Mouse (Mus musculus): Measurements from ENCODE around the gene Gcc1.

Gene Gcc1

DNA sequence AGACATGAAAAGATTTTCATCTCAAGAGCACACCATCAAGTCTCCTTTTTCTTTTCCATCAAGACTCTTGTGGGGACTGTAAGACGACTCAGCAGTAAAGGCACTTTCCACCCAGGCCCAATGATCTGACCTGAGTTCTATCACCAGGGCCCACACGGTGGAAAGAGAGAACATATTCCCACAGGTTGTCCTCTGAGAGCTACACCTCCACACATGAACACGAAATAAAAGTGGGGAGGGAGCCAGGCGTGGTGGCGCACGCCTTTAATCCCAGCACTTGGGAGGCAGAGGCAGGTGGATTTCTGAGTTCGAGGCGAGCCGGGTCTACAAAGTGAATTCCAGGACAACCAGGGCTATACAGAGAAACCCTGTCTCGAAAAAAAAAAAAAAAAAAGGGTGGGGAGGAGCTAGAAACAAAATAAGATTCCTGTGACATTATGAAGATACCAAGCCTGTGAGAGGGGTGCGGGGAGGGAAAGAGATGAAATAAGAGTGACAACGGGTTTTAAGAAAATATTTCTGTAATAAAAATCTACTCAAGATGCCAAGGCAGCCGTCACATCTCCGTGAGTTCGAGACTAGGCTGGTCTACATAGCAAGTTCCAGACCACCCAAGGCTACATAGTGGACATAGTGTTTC lies 5.4 kb downstream of the Gcc1 start:
- DNase-seq (ENCODE audit: low spot score in 2 of 2) = no peak

DNA sequence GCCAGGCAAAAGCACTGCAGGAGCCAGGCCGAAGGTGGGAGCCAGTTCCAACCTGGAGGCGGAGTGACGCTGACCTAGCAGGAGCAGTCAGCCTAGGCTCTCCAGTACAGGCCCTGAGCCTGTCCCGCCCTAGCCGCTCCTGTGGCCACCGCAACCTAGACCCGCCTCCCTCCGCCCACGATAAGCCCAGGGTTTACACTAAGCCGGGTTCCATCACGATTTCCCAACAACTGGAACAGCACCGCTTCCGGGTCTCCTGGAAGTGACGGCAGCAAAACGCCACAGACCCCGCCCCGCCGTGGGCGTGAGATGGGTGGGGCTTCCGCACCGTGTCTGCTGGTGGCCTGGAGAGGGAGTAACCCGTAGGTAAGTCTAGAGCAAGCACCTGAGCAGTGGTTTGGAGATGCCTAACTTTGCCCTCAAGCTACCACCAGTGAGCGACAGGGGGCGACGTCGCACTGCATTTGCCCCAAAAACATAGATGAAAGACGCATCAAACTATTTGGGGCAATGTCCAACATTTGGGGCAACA lies 6.7 kb downstream of the Gcc1 start:
- DNase-seq (ENCODE audit: low spot score in 2 of 2) = peak; percentile 98 to 99

DNA sequence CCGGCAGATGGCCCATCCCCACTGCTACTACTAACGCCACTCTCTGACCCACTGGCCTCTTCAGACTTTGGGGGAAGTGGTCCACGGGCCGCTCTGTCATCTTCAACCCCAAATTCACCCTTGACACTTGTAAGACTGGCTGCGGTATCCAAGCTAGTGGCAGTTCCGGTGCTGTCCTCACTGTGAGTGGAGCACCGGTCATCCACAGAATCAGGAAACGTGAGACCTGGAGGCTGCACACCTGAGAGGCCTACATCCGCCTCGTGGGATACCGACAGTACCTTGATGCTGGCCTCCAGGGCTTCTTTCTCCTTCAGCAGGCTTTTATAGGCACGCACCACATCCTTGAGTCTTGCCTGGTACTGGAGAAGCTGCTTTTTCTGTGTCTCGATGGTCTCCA lies 7.3 kb downstream of the Gcc1 start:
- DNase-seq (ENCODE audit: low spot score in 2 of 2) = no peak

DNA sequence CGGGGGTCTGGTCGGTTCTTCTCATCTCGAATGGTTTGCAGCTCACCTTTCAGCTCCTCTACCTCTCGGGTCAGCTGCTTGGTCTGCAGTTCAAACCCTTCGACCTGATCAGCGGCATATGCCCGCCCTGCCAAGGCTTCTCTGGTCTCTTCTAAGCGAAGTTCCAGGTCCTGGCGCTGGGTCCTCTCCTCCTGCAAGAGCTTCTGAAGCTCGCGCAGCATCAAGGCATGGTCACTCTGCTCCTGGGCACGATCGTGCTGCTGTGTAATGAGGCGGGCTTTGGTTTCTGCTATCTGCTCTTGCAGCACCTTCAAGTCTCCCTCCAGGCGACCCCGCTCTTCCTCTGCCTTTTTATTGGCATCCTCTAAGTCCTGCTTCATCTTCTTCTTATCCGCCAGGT lies 7.8 kb downstream of the Gcc1 start:
- DNase-seq (ENCODE audit: low spot score in 2 of 2) = no peak

DNA sequence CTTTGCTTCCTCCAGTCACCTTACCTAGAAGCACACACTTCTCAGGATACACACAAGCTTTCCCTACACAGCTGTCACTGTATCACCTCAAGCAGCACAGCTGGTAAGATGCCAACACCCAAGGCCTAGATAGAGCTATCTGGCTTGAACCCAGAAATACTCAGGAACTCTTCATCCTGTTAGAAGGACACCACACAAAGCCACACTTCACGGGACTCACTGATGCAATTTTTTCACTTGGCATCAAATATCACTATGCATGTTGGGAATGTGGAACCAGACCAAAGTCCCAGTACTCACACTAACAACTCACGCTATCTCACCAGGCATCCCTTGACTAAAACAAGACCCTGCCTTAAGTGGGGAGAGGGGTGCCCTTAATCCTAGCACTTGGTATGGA lies 8.5 kb downstream of the Gcc1 start:
- no peak for DNase-seq (ENCODE audit: low spot score in 2 of 2)

DNA sequence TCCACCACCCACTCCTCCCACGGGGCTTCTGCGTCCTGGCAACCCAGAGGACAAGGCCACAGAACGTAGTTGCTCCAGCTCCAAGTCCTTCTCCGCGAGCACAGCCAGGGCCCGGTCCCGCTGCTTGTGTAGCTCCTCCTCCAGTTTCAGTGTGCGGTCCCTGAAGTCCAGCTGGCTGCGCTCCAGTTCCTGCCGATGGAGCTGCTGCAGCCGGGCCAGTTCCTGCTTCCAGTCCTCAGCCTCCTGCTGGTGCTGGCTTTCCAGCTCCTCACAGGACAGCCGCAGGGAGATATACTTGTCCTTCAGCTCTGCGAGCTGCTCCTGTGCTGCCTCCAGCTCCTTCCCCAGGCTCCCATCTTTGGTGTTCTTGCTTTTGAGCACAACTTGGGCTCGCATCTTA lies 9.7 kb downstream of the Gcc1 start:
- no peak for DNase-seq (ENCODE audit: low spot score in 2 of 2)

DNA sequence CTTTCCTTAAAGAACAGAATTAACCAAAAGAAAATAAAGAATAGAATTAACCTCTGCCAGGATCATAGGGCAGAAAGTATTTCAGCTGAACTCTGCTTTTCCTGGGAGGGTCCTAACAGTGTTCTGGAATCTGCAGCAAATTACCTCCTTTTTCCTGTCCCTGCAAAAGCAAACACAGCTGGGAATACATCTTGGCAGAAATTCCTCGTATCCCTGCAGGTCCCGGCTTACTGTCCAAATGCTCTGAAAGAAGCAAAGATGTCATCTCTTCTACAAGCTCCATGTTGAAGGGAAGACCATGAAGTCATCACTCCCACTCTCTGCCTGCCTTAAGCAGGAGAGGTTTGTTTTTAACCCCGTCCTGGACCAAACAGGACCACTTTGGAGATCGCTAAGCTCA lies 11.2 kb downstream of the Gcc1 start:
- DNase-seq (ENCODE audit: low spot score in 2 of 2) = no peak

DNA sequence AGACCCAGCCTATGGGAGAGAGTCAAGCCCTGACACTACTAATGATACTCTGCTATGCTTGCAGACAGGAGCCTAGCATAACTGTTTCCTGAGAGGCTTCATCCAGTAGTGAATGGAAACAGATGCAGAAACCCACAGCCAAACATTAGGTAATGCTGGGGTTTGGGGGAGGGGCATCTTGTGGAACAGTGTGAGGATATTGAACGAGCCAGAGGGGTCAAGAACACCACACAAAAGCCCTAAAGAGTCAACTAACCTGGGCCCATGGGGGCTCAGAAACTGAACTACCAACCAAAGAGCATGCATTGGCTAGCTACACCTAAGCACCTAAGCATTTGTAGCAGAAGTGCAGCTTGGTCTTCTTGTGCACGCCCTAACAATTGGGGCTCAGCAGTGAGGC lies 17.0 kb downstream of the Gcc1 start:
- no peak for DNase-seq (ENCODE audit: low spot score in 2 of 2)

DNA sequence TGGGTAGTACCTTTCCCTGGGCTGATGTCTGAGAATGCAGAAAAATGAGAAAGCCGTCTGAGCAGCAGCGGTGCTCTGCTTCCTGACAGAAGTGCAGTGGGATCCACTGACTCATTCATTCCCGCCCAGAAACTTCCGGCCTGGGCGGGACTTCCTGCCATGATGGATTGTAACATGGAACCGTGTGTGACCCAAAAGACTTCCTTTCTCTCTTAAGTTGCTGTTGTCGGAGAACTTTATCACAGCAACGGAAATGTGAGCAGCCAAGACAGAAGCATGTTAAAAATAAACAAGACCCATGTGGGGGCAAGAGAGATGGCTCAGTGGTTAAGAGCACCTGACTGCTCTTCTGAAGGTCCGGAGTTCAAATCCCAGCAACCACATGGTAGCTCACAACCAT lies 18.1 kb downstream of the Gcc1 start:
- DNase-seq (ENCODE audit: low spot score in 2 of 2) = no peak

DNA sequence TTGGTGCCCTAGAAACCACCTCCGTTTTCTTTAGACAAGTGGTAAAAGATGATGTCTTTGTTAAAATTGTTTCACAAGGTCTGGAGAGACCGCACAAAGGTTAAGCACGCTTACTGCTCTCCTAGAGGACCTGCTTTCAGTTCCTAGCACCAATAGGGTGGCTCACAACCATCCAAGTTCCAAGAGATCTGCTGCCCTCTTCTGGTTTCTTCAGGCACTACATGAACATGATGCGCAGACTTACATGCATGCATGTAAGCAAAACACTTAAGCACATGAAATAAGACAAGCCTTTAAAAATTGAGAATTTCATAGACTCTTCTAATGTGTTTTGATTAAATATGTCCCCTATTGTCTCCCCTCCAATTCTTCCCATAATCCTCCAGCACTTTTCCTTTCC lies 28.4 kb downstream of the Gcc1 start:
- DNase-seq (ENCODE audit: low spot score in 2 of 2) = no peak

DNA sequence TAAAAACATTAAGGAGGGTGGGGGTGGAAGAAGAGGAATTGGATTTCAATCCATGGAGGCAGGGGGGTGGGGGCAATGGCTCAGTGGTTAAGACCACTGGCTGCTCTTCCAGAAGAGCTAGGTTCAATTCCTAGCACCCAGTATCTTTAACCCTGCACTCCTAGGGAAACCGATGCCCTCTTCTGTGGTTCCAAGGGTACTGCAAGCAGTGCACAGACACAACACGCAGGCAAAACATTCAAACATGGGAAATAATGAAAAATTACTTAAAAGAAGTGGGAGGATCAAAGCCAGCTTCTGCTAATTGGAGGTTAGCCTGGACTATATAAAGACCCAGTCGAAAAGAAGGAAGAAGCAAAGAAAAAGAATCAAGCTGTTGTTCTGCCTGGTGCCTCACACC lies 29.5 kb downstream of the Gcc1 start:
- no peak for DNase-seq (ENCODE audit: low spot score in 2 of 2)

DNA sequence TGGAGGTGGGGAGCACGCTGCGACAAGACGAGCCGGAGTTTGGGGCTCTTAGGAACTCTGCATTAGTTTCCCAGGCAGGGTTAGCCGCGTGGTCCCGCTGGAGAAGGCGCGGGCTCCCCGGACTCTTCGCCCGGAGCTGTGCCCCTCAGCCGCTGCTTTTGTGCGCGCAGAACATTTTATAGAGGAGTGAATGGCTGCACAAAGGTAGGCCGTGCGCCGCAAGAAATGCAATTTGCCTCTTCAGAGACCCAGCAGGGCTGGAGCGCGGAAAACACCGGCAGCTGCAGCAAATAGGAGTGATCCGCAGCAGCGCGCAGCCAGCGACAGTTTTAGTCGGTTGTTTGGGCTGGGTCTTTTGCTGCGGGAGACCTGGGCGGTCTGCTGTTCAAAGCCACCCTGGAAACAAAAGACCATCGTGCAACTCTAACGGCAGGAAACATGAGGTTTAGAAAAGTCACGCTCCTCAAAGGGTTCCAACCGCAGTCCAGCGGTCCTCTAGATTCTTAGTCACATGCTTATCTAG lies 30.4 kb downstream of the Gcc1 start, which contains the start of gene Zfp800:
TSS of gene Zfp800 (minus strand) at position 325 of the 523 bp plus-strand sequence.
- DNase-seq (ENCODE audit: low spot score in 2 of 2) = peak in 1 of 2 experiments; percentile 34

DNA sequence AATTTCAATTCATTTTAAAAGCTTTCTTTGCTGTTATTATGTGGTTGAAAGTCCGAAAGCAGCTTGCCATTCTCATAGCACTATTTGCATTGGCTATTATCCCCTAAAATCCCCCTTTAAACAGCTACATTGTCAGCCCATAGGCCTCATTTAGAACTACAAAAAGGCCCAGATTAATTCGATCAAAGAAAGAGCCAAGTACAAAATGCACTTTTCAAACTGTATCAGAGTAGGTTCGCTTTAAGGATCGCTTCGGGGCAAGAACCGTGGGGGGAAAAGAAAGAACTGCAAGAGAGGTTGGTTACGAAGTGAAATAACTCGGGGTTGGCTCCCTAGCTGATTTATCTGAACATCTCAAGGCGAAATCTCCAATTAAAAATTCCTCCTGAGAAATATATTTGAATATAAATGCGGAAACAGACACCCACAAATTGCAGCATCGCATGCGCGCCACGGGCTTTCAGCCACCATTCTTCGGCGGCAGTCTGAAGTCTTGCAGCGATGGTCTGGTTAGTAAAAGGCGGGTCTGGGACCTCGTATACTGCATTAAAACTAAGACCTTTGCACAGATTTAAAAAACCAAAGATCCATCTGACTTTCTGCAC lies 31.2 kb downstream of the Gcc1 start:
- no peak for DNase-seq (ENCODE audit: low spot score in 2 of 2)

DNA sequence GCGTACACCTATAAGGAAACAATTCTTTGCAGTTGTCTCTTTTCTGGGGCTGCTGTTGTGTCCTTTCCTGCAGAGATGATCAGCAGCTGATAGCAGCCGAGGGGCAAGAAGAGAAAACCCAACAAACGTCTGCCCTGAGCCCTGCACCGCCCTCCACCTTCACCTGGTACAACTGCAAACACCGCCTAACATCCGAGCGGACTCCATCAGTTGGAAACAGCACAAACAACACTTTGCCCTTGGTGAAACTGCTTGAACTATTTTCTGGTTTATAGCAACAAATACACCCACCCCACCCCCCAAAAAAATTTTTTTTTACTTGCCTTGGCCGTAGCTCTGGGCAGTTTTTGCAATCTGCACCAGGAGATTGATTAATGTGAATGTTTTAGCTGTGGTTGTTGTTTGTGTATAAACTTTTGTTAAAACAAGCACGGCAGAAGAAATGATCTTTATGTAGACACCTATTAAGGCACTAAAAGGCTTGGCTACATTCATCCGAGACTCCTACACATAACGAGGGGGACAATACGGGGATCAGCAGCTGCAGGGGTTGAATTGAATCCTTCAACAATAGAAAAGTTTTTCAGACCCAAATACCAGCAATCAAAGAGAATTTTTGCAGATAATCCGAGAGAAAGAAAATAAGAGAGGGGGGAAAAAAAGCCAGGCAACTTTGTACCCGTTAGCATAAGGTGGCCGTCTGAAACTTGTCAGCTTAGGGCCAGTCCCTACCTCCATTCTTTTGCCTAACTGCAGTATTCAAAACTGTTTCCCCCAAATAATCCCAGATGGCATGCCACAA lies 31.9 kb downstream of the Gcc1 start:
- no peak for DNase-seq (ENCODE audit: low spot score in 2 of 2)

DNA sequence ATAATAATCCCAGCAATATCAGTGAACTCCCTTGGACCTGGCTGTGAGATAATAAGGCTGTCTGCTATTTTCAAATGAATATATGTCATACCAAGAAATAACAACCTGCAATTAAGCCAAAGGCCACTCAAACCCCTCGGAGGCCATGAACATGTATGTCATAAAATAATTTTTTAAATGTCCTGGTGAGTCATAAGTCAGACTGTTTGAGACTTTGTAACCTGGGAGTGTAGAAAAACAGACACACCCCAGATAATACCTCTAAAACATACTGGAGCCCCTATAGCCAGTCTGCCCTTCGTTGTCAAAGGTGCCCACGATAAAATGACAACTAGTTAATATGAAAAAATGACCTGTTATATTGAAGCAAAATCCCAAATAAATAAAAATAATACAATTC lies 39.2 kb downstream of the Gcc1 start:
- no peak for DNase-seq (ENCODE audit: low spot score in 2 of 2)

DNA sequence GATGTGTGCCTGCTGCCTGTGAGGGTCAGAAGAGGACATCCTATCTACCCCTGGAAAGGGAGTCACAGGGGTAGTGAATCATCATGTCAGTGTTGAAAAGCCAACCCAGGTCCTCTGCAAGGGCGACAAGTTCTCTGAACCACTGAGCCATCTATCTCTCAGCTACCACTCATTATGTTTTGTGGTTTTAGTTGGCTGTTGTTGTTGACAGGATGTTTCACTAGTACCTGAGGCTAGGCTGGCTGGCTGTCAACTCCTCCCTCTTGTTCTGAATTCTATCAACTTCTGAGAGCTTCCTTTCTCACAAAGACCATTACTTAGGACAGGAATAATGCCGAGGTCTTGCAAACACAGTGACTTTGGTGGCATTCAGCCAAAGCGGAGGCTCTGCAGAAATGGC lies 43.0 kb downstream of the Gcc1 start:
- DNase-seq (ENCODE audit: low spot score in 2 of 2) = no peak

DNA sequence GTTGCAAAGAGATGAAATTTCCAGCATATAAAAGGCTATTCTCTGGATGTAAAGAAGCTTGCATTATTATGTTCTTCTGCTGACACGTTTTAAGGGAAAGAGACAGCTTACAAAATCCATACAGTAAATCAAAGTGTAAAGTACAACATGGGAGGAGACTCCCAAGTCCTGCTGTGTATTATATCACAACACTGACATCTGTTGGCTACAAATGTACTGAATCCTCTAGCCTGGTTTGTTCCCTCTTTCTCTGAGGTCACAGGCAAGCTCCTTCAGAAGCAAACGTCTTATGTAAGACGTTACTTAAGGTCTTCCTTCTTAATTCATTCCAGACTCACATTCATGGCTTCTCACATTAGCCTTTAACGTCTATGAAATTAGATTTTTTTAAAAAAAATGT lies 46.2 kb downstream of the Gcc1 start:
- no peak for DNase-seq (ENCODE audit: low spot score in 2 of 2)

DNA sequence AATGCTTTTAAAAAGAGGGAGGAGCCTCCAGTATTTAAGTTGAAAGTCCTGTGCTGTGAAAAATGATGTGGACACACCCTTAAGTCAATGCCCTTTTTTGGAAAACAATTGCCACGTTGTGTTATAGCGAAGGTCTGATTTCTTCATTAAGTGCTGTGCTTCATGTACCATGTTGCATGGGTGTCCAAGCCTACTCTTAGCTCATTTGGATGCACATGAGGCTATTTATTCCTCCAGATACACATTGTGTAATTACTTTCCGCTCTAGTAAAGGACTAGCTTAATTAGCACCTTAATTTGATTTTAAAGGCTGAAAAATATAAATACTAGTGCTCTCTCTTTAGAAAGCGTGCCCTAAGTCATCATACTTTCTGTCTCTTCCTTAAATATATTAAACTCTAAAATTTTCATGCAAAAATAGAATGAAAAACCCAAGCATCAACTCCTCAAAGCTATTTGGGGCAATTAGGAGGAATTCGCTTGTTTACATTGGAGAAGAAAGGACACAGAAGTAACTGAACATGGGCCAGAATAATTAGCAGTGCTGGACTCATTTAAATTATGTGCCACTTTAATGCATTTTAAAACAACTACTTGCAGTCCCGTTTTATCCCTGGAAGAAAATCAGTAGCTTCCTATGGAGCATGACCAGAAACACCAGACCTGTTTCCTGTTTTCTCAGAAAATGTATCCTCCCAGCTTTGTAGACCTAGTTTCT lies 58.1 kb downstream of the Gcc1 start:
- no peak for DNase-seq (ENCODE audit: low spot score in 2 of 2)

DNA sequence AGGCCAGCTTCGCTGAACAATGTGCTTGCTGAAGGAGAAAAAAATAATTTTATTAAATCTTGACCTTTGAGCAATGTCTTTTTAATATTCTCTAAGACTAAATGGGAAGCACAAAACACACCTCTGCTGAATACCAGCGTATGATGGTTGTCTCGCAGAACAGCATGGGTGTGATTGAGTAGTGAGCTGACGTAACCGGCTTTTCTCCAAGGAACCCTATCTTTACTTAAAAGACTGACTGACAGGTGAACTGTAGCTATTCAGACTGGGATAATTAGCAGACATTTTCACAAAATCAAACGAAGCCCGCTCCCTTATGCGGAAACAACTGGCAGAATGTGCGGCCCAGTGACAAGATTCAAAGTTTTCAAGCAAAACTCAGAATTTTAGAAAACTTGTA lies 60.6 kb downstream of the Gcc1 start:
- no peak for DNase-seq (ENCODE audit: low spot score in 2 of 2)
